Mouse (Mus musculus) C2C12 (cell line): ENCODE measurements around the gene Hvcn1. TPM values are rescaled to one million over a fixed set of nuclear protein-coding genes. Genes with fewer than 3 reads are reported as not detected.

Source experiments
- H3K27me3 ChIP-seq: one replicate; pipeline ENCODE4 v1.6.1; 2011; ENCODE audit not compliant: control insufficient read depth, insufficient read depth, insufficient read length
- H3K36me3 ChIP-seq: one replicate; pipeline ENCODE4 v1.6.1; 2011; ENCODE audit not compliant: control insufficient read depth, insufficient read depth
- H3K4me3 ChIP-seq: one replicate; pipeline ENCODE4 v1.5.1; 2011; ENCODE audit warnings: mild to moderate bottlenecking, control low read depth; ENCODE audit not compliant: poor library complexity, insufficient read depth, severe bottlenecking
- H3K79me2 ChIP-seq: one replicate; pipeline ENCODE4 v1.6.1; 2011; ENCODE audit not compliant: control insufficient read depth, insufficient read depth
- H3K79me3 ChIP-seq: one replicate; pipeline ENCODE4 v1.6.1; 2011; ENCODE audit warnings: low read depth, control low read depth
- H3ac ChIP-seq: one replicate; pipeline ENCODE3; 2011; ENCODE audit warnings: low read depth; ENCODE audit not compliant: control insufficient read depth, insufficient read length
- CEBPB ChIP-seq: IDR thresholded peaks from one replicate; pipeline ENCODE4 v1.6.1; 2011; ENCODE audit warnings: low read depth, mild to moderate bottlenecking, control low read depth, moderate library complexity
- CTCF ChIP-seq: IDR thresholded peaks from one replicate; pipeline ENCODE4 v1.5.1; 2011; ENCODE audit not compliant: control insufficient read depth, insufficient read depth, insufficient read length
- FOSL1 ChIP-seq: IDR thresholded peaks from one replicate; pipeline ENCODE4 v1.8.0; 2011; ENCODE audit warnings: mild to moderate bottlenecking, low read length; ENCODE audit not compliant: poor library complexity, insufficient read depth, severe bottlenecking
- MAX ChIP-seq: IDR thresholded peaks from one replicate; pipeline ENCODE4 v1.6.1; 2011; ENCODE audit warnings: mild to moderate bottlenecking, control low read depth
- MYOD1 ChIP-seq: IDR thresholded peaks from one replicate; pipeline ENCODE4 v1.6.1; 2011; ENCODE audit warnings: low read depth; ENCODE audit not compliant: control insufficient read depth, insufficient read length
- MYOG ChIP-seq: IDR thresholded peaks from one replicate; pipeline ENCODE4 v1.6.1; 2011; ENCODE audit not compliant: control insufficient read depth, insufficient read length; ENCODE audit errors: extremely low read depth
- USF1 ChIP-seq: IDR thresholded peaks from one replicate; pipeline ENCODE4 v1.6.1; 2011; ENCODE audit warnings: low read depth, mild to moderate bottlenecking, control low read depth, moderate library complexity
- polyA plus RNA-seq: library from polyadenylated mRNA; unstranded; fragments of >200 nt; fragmentation: generic; extraction: Trizol; gene quantifications from one replicate; pipeline ENCODE4 v1.2.1, GENCODE M21; 2012; ENCODE audit warnings: missing spikeins

Gene Hvcn1
- polyA plus RNA-seq, 1 experiment = 0.02 TPM

- Histone ChIP-seq H3K4me3 (no peak overlapping the region), H3K79me2 (peaks cover 5% of the 10 kb centered on the region)
- TF ChIP-seq FOSL1 (no peak), USF1 (no peak), CTCF (no peak), MYOD1 (no peak)
These were observed 60.5 kb downstream of the Hvcn1 start for GRCm38 (mm10) chr5:122267136-122267535.

GRCm38 (mm10) chr5:122267899-122268298 is 61.3 kb downstream of the Hvcn1 start:
- Histone ChIP-seq H3K79me3 (no peaks in the 10 kb centered on the region), H3K79me2 (peaks cover 5% of the 10 kb centered on the region), H3ac (no peak overlapping the region), H3K36me3 (no peaks in the 10 kb centered on the region), H3K4me3 (no peak overlapping the region), H3K27me3 (no peaks in the 10 kb centered on the region)
- no peak for TF ChIP-seq MYOG
- no peak for TF ChIP-seq MAX
- no peak for TF ChIP-seq CTCF
- TF ChIP-seq USF1 = no peak
- TF ChIP-seq CEBPB = no peak
- no peak for TF ChIP-seq FOSL1
- TF ChIP-seq MYOD1 = no peak

More at GRCm38 (mm10) chr5:122267136-122267535, 60.5 kb downstream of the Hvcn1 start:
- Histone ChIP-seq H3K27me3 (no peaks in the 10 kb centered on the region), H3ac (no peak overlapping the region), H3K79me3 (no peaks in the 10 kb centered on the region), H3K36me3 (no peaks in the 10 kb centered on the region)

- Histone ChIP-seq H3K79me2 (no peaks in the 10 kb centered on the region), H3K79me3 (no peaks in the 10 kb centered on the region), H3K27me3 (no peaks in the 10 kb centered on the region), H3ac (no peak overlapping the region), H3K36me3 (no peaks in the 10 kb centered on the region), H3K4me3 (no peak overlapping the region)
- TF ChIP-seq CTCF (no peak), CEBPB (no peak), MYOG (no peak), MAX (no peak), USF1 (no peak), FOSL1 (no peak), MYOD1 (no peak)
These were observed 62.4 kb downstream of the Hvcn1 start for GRCm38 (mm10) chr5:122268858-122269604.

GRCm38 (mm10) chr5:122272821-122273220 is 66.2 kb downstream of the Hvcn1 start:
- Histone ChIP-seq H3K79me3 (no peaks in the 10 kb centered on the region), H3K4me3 (no peak overlapping the region)
- no peak for TF ChIP-seq CEBPB
- TF ChIP-seq USF1 = no peak
- TF ChIP-seq MAX = no peak
- TF ChIP-seq FOSL1 = no peak
- no peak for TF ChIP-seq CTCF
- no peak for TF ChIP-seq MYOD1
- TF ChIP-seq MYOG = no peak

GRCm38 (mm10) chr5:122274785-122275184 is 68.2 kb downstream of the Hvcn1 start:
- no peaks in the 10 kb centered on the region for H3K79me2 ChIP-seq
- H3K36me3 ChIP-seq = no peaks in the 10 kb centered on the region
- H3ac ChIP-seq = no peak overlapping the region
- no peaks in the 10 kb centered on the region for H3K79me3 ChIP-seq
- H3K27me3 ChIP-seq = peaks cover 5% of the 10 kb centered on the region
- no peak for TF ChIP-seq MAX
- no peak for TF ChIP-seq MYOD1
- TF ChIP-seq CEBPB = no peak
- no peak for TF ChIP-seq CTCF
- no peak for TF ChIP-seq FOSL1
- TF ChIP-seq USF1 = peak; percentile 31
- TF ChIP-seq MYOG = no peak
- H3K4me3 ChIP-seq = no peak overlapping the region

More at GRCm38 (mm10) chr5:122272821-122273220, 66.2 kb downstream of the Hvcn1 start:
- Histone ChIP-seq H3ac (no peak overlapping the region), H3K36me3 (no peaks in the 10 kb centered on the region), H3K79me2 (no peaks in the 10 kb centered on the region), H3K27me3 (peaks cover 5% of the 10 kb centered on the region)
